Mouse (Mus musculus) spleen, adult 2 months (tissue): ENCODE results near the gene Rnf10. TPM values are rescaled to one million over a fixed set of nuclear protein-coding genes. Genes with fewer than 3 reads are reported as not detected.

Experiments used
- DNase-seq, 2 experiments: peaks; one replicate each; pipeline versions ENCODE4 v3.0.0 to v3.0.0-alpha.2; 2012 to 2021; ENCODE audit warnings: low spot score in 2 of 2, low read depth in 1 of 2
- H3K27ac ChIP-seq: fragments of 200-500 bp; 2 replicates; pipeline ENCODE4 v1.5.1; 2012; ENCODE audit warnings: low read length, inconsistent platforms; ENCODE audit not compliant: insufficient read depth
- H3K27me3 ChIP-seq: fragments of 200-500 bp; 2 replicates; pipeline ENCODE4 v1.6.1; 2012; ENCODE audit warnings: mild to moderate bottlenecking, moderate library complexity, low read length, inconsistent platforms; ENCODE audit not compliant: control insufficient read depth, insufficient read depth
- H3K36me3 ChIP-seq: fragments of 200-500 bp; 2 replicates; pipeline ENCODE4 v1.6.1; 2012; ENCODE audit warnings: mild to moderate bottlenecking, low read length, inconsistent platforms; ENCODE audit not compliant: control insufficient read depth, insufficient read depth
- H3K4me1 ChIP-seq: fragments of 200-500 bp; 2 replicates; pipeline ENCODE4 v1.6.1; 2011; ENCODE audit warnings: inconsistent platforms; ENCODE audit not compliant: control insufficient read depth, insufficient read depth, insufficient read length
- H3K4me3 ChIP-seq: fragments of 200-500 bp; 2 replicates; pipeline ENCODE4 v1.5.1; 2011; ENCODE audit warnings: mild to moderate bottlenecking, inconsistent platforms; ENCODE audit not compliant: insufficient read depth, insufficient read length; ENCODE audit errors: extremely low read depth
- CTCF ChIP-seq: fragments of 200-500 bp; IDR thresholded peaks from 2 replicates; pipeline ENCODE4 v1.5.1; 2011; ENCODE audit warnings: mild to moderate bottlenecking, inconsistent platforms; ENCODE audit not compliant: insufficient read depth, insufficient read length, insufficient replicate concordance; ENCODE audit errors: extremely low read depth
- POLR2A ChIP-seq: fragments of 200-500 bp; IDR thresholded peaks from 2 replicates; pipeline ENCODE4 v1.6.1; 2011; ENCODE audit warnings: low read depth, low read length, inconsistent platforms
- WGBS: fragments of 180-500 bp; shearing (Covaris S2); methylation state at CpG from one replicate; pipeline ENCODE4 v1.1.7; 2018; 5-methylcytosine and 5-hydroxymethylcytosine counted together
- polyA plus RNA-seq: library from polyadenylated mRNA; depleted of rRNA; stranded (reverse); fragments of >200 nt; gene quantifications from 2 replicates; pipeline ENCODE4 v1.2.3, GENCODE M21; 2012

The Rnf10 gene
- polyA plus RNA-seq, 1 experiment = 125 TPM

DNA sequence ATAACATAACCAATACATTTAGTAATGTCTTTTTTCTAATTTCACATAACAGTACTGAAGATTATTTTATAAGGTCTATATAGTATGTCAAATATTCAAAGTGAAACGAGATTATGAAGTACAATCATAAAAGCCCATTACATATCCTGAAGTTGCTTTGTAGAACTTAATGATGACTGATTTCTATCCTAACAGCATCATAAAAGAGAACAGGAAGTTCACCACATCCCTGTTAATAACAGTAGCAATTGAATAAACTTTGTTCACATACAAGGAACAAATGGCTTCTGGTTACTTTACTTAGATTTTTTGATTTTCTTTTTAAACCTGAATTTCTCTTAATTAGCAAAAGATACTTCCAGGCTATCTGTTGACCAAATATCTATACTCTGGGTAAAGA, 10.8 kb downstream of the Rnf10 start:
- no peak overlapping the region for H3K27ac ChIP-seq
- no peak overlapping the region for H3K4me3 ChIP-seq
- no peak for TF ChIP-seq CTCF
- no peak for TF ChIP-seq POLR2A
- no peaks in the 10 kb centered on the region for H3K4me1 ChIP-seq
- no peak for DNase-seq
- no peaks in the 10 kb centered on the region for H3K27me3 ChIP-seq
- WGBS = 73% methylated on average over 1 of the region's 1 CpGs
- peaks cover 24% of the 10 kb centered on the region for H3K36me3 ChIP-seq

GRCm38 (mm10) chr5:115261141-115261540, 11.6 kb downstream of the Rnf10 start:
- no peak for DNase-seq
- TF ChIP-seq POLR2A (no peak), CTCF (no peak)
- Histone ChIP-seq H3K4me1 (no peaks in the 10 kb centered on the region), H3K4me3 (no peak overlapping the region), H3K36me3 (peaks cover 31% of the 10 kb centered on the region), H3K27me3 (no peaks in the 10 kb centered on the region), H3K27ac (no peak overlapping the region)
- 96% methylated on average over 8 of the region's 8 CpGs for WGBS

DNA sequence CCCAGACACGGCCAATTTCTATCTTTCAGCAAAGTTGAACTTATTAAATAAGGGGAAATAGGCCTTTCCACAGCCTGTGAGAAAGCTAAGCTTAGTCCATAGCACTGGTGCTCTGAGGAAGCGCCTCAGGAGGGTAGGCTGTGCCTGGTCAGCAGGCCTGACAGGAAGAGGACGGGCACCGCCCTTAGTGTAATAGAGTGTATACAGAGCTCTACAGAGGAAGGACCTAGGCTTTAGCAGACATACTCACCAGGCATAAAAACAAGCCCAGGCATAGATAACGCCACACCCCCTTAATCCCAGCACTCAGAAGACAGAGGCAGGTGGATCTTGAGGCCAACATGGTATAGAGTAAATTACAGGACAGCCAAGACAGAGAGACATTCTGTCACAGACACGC, 12.3 kb downstream of the Rnf10 start:
- H3K4me1 ChIP-seq = no peaks in the 10 kb centered on the region
- peaks cover 37% of the 10 kb centered on the region for H3K36me3 ChIP-seq
- H3K4me3 ChIP-seq = no peak overlapping the region
- DNase-seq = no peak
- 86% methylated on average over 6 of the region's 6 CpGs for WGBS
- no peaks in the 10 kb centered on the region for H3K27me3 ChIP-seq
- TF ChIP-seq POLR2A = no peak
- TF ChIP-seq CTCF = no peak
- no peak overlapping the region for H3K27ac ChIP-seq

GRCm38 (mm10) chr5:115256909-115257546, 15.7 kb downstream of the Rnf10 start:
- TF ChIP-seq CTCF (no peak), POLR2A (no peak)
- H3K4me1 ChIP-seq = no peaks in the 10 kb centered on the region
- no peak overlapping the region for H3K27ac ChIP-seq
- no peaks in the 10 kb centered on the region for H3K27me3 ChIP-seq
- peaks cover 37% of the 10 kb centered on the region for H3K36me3 ChIP-seq
- no peak for DNase-seq
- H3K4me3 ChIP-seq = no peak overlapping the region
- 95% methylated on average over 10 of the region's 10 CpGs for WGBS

DNA sequence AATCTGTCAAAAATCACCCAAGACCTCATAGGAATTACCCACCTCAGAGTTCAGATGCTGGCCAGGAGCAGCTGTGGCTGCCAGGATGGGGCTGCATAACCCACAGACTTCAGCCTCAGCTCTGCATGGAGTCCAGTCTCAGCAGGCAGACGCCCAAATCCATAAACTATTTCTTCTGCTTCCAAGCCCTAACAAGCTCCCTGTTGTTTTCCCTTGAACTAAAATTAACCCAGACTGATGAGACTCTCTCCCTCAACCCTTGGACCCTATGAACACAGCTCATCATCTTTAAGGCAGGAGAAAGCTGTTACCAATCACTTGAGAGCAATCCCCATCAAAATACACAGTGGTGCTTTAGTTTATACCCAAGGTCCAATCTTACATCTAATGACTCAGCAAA, 17.2 kb downstream of the Rnf10 start:
- Histone ChIP-seq H3K4me1 (no peaks in the 10 kb centered on the region), H3K4me3 (no peak overlapping the region), H3K36me3 (peaks cover 49% of the 10 kb centered on the region), H3K27me3 (no peaks in the 10 kb centered on the region), H3K27ac (no peak overlapping the region)
- 100% methylated on average over 1 of the region's 1 CpGs for WGBS
- no peak for DNase-seq
- no peak for TF ChIP-seq POLR2A
- no peak for TF ChIP-seq CTCF

- Histone ChIP-seq H3K36me3 (peaks cover 37% of the 10 kb centered on the region), H3K27me3 (peaks cover 4% of the 10 kb centered on the region), H3K4me3 (no peak overlapping the region), H3K4me1 (peaks cover 9% of the 10 kb centered on the region), H3K27ac (no peak overlapping the region)
- 88% methylated on average over 11 of the region's 11 CpGs for WGBS
- no peak for DNase-seq
- no peak for TF ChIP-seq POLR2A
Observed at GRCm38 (mm10) chr5:115240191-115240590, 32.5 kb downstream of the Rnf10 start.

- TF ChIP-seq CTCF = no peak
- TF ChIP-seq POLR2A = no peak
- H3K27me3 ChIP-seq = peaks cover 5% of the 10 kb centered on the region
- peaks cover 10% of the 10 kb centered on the region for H3K4me1 ChIP-seq
- 14% methylated on average over 11 of the region's 11 CpGs for WGBS
- H3K4me3 ChIP-seq = peak overlapping the region; percentile 86
- H3K36me3 ChIP-seq = peaks cover 29% of the 10 kb centered on the region
- no peak for DNase-seq
- no peak overlapping the region for H3K27ac ChIP-seq
Observed at GRCm38 (mm10) chr5:115238729-115239195, 33.9 kb downstream of the Rnf10 start.
